Mouse (Mus musculus) retina, embryonic 14.5 days (tissue): ENCODE measurements around the gene Unc5c.

Experiments
- DNase-seq: peaks from one replicate; pipeline ENCODE4 v3.0.0-alpha.2; 2015; ENCODE audit warnings: low spot score

Gene Unc5c

GRCm38 (mm10) chr3:141814776-141815175 is 349.8 kb downstream of the Unc5c start:
- DNase-seq: peak; percentile 83

GRCm38 (mm10) chr3:141818615-141819312 is 353.7 kb downstream of the Unc5c start:
- DNase-seq: peak; percentile 12

- DNase-seq: peak; percentile 62
These were observed 354.4 kb downstream of the Unc5c start for GRCm38 (mm10) chr3:141819331-141819941.

GRCm38 (mm10) chr3:141828301-141828700 is 363.3 kb downstream of the Unc5c start:
- no peak for DNase-seq

GRCm38 (mm10) chr3:141831135-141831534 is 366.1 kb downstream of the Unc5c start:
- peak; percentile 88 for DNase-seq

GRCm38 (mm10) chr3:141838864-141839263 is 373.8 kb downstream of the Unc5c start:
- peak; percentile 76 for DNase-seq

- no peak for DNase-seq
These were observed 384.2 kb downstream of the Unc5c start for GRCm38 (mm10) chr3:141849206-141849605.

GRCm38 (mm10) chr3:141850141-141850540 is 385.1 kb downstream of the Unc5c start:
- DNase-seq: no peak

DNA sequence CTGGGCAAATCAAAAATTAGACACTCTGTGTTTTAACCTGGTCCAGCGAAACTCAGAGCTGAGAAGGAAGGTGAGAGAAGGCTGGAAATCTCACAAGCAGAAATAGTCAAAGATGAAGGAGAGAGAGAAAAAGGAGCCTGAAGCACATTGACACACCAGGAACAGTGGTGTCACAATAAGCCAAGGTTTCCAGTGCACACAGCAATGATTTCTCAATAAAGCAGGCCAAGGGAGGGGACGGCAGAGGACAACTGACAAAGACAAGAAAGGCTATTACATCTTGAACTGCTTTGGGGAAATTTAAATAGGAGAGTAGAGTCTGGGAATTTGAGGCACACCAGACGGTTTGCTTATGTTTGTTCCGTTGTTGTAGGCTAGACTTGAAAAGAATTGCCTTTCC is 389.3 kb downstream of the Unc5c start:
- DNase-seq: no peak

DNA sequence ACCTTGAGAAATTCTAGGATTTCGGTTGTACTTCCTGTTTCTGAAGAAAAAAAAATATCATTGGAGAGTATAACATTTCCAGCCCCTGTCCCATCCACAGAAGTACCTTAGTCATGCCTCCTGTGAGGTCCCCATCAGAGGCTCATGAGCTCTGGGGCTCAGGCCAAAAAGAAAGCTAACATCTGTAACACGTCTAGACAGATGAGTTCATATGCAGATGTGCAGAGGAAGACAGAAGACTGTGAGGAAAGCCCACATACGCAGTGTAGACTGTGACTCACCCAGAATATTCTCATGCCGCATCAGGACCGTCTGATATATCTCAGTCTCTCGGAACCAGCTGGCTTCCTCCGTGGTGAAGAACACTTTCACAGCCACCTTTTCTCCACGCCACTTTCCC is 392.1 kb downstream of the Unc5c start:
- DNase-seq: no peak

- peak; percentile 86 for DNase-seq
These were observed 397.9 kb downstream of the Unc5c start for GRCm38 (mm10) chr3:141862816-141863461.

GRCm38 (mm10) chr3:141871805-141872204 is 406.8 kb downstream of the Unc5c start:
- no peak for DNase-seq

GRCm38 (mm10) chr3:141872337-141873042 is 407.5 kb downstream of the Unc5c start:
- peak; percentile 43 for DNase-seq

DNA sequence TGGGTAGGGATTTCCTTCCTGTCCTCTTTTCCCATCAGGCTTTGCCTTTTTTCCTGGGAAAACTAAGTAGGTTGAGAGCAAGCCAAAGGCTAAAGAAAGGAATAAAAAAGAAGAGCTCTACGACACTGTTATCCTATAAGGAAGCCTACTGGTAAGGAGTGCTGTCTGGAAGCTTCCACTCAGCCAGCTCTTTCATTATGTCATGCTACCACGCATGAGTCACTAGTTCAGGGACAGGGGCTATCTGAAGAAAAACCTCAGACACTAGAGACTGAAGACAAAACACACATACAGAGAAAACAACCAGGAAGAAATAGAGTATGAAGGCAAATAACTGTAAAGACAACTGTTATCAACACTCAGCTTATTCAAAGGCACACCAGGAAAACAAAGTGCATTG is 417.5 kb downstream of the Unc5c start:
- DNase-seq: no peak

- no peak for DNase-seq
These were observed 419.2 kb downstream of the Unc5c start for GRCm38 (mm10) chr3:141884190-141884589.
